Mouse (Mus musculus): ENCODE measurements at regions not wholly inside any gene's neighbourhood (a gene's known extent, or its start where the extent isn't known, plus 50 kb on each side); places are given as distances from the start of the nearest gene placed in this dataset.
A peak's percentile ranks its signal among the peaks of the same experiment; 100 is the strongest.
"Not testable (repeated sequence)": the region's sequence is repeated elsewhere in the genome, so short reads cannot be mapped to it uniquely, and the experiment has no call there.

- DNase-seq (ENCODE audit: low read depth, low spot score) = no peak
These were observed 469.2 kb downstream of the Epha7 start for GRCm38 (mm10) chr4:29282169-29282568.

GRCm38 (mm10) chr4:29301348-29301747 lies 488.4 kb downstream of the Epha7 start:
- DNase-seq (ENCODE audit: low read depth, low spot score) = peak; percentile 20

- no peak for DNase-seq (ENCODE audit: low read depth, low spot score)
These were observed 491.0 kb downstream of the Epha7 start for GRCm38 (mm10) chr4:29303951-29304350.

- no peak for DNase-seq (ENCODE audit: low read depth, low spot score)
These were observed 494.3 kb downstream of the Epha7 start for GRCm38 (mm10) chr4:29307245-29307644.

GRCm38 (mm10) chr4:29323921-29324320 lies 511.0 kb downstream of the Epha7 start:
- no peak for DNase-seq (ENCODE audit: low read depth, low spot score)

- DNase-seq (ENCODE audit: low read depth, low spot score) = no peak
These were observed 516.2 kb downstream of the Epha7 start for GRCm38 (mm10) chr4:29329145-29329544.

GRCm38 (mm10) chr4:29331747-29332146 lies 518.8 kb downstream of the Epha7 start:
- no peak for DNase-seq (ENCODE audit: low read depth, low spot score)

- DNase-seq (ENCODE audit: low read depth, low spot score) = no peak
These were observed 524.3 kb downstream of the Epha7 start for GRCm38 (mm10) chr4:29337245-29337644.

GRCm38 (mm10) chr4:29362191-29362590 lies 549.3 kb downstream of the Epha7 start:
- no peak for DNase-seq (ENCODE audit: low read depth, low spot score)

- no peak for DNase-seq (ENCODE audit: low read depth, low spot score)
These were observed 576.4 kb downstream of the Epha7 start for GRCm38 (mm10) chr4:29389282-29389681.

- DNase-seq (ENCODE audit: low read depth, low spot score) = no peak
These were observed 577.4 kb downstream of the Epha7 start for GRCm38 (mm10) chr4:29390333-29390732.

GRCm38 (mm10) chr4:29402143-29402542 lies 589.2 kb downstream of the Epha7 start:
- no peak for DNase-seq (ENCODE audit: low read depth, low spot score)

- DNase-seq (ENCODE audit: low read depth, low spot score) = no peak
These were observed 601.7 kb downstream of the Epha7 start for GRCm38 (mm10) chr4:29414616-29415015.

- DNase-seq (ENCODE audit: low read depth, low spot score) = no peak
These were observed 607.4 kb downstream of the Epha7 start for GRCm38 (mm10) chr4:29420198-29420792.

- not testable (repeated sequence) for DNase-seq (ENCODE audit: low read depth, low spot score)
These were observed 618.6 kb downstream of the Epha7 start for GRCm38 (mm10) chr4:29431493-29431892.

- no peak for DNase-seq (ENCODE audit: low read depth, low spot score)
These were observed 650.4 kb downstream of the Epha7 start for GRCm38 (mm10) chr4:29463329-29463728.

- DNase-seq (ENCODE audit: low read depth, low spot score) = no peak
These were observed 653.4 kb downstream of the Epha7 start for GRCm38 (mm10) chr4:29466315-29466714.

- DNase-seq (ENCODE audit: low read depth, low spot score) = no peak
These were observed 667.6 kb downstream of the Epha7 start for GRCm38 (mm10) chr4:29480384-29481092.

- DNase-seq (ENCODE audit: low read depth, low spot score) = no peak
These were observed 668.3 kb downstream of the Epha7 start for GRCm38 (mm10) chr4:29481093-29481715.

- no peak for DNase-seq (ENCODE audit: low read depth, low spot score)
These were observed 669.5 kb downstream of the Epha7 start for GRCm38 (mm10) chr4:29482407-29482806.

GRCm38 (mm10) chr4:29500844-29501243 lies 687.9 kb downstream of the Epha7 start:
- DNase-seq (ENCODE audit: low read depth, low spot score) = no peak

GRCm38 (mm10) chr4:29525051-29525450 lies 712.1 kb downstream of the Epha7 start:
- DNase-seq (ENCODE audit: low read depth, low spot score) = peak; percentile 56
